Mouse (Mus musculus): Measurements from ENCODE around the gene Abcf1. TPM values are rescaled to one million over a fixed set of nuclear protein-coding genes. Genes with fewer than 3 reads are reported as not detected.
A peak's percentile ranks its signal among the peaks of the same experiment; 100 is the strongest.

Abcf1 gene
- polyA plus RNA-seq, 1 experiment from 2014 or later = 103 TPM

DNA sequence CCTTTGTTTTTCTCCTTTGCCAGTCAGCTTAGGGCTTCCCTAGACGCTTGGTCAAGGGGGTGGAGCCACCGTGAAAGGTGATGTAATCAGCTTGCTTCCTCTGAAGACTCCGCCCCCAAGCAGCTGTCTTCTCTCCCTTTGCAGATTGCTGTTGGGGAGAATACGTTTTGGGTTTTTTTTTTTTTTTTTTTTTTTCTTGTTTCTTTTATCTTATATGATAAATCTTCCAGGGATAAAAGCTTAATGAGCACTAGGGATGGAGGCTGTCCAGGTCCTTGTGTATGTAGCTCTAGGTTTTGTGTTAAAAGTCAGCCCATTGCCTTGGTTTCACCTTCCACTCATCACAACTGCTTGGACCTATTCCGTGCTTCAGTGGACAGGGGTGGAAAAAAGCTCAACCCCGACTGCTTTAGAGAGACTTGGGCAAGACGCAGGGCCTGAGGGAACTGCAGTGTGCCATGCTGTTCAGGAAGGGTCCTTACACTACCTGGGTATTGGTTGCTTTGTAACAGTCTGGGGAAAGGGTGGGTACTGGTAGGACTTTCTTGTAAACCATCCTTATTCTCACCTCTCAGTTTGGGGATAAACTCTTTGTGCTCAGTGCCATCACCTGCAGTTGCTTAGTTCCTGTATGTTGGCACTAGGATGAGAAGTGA is 50.4 kb downstream of the Abcf1 start:
- Histone ChIP-seq H3K27me3 (ENCODE audit: control insufficient read depth, insufficient read depth, low read length) (no peaks in the 10 kb centered on the region), H3K4me1 (ENCODE audit: control insufficient read depth, insufficient read depth, low read length) (peaks cover 12% of the 10 kb centered on the region), H3K27ac (ENCODE audit: low read depth, low read length) (peak overlapping the region; percentile 97), H3K9ac (ENCODE audit: low read length) (peak overlapping the region; percentile 98), H3K36me3 (ENCODE audit: control insufficient read depth, insufficient read depth, low read length) (peaks cover 8% of the 10 kb centered on the region), H3K4me2 (ENCODE audit: low read depth) (peak overlapping the region; percentile 92), H3K4me3 (ENCODE audit: low read depth, low read length) (peak overlapping the region; percentile 82), H3K9me3 (ENCODE audit: control insufficient read depth, low read length) (no peaks in the 10 kb centered on the region; the same call in 1 of the 2 replicates)
- ATAC-seq (ENCODE audit: insufficient read depth, low FRiP score, low TSS enrichment) (peak; percentile 36), DNase-seq (ENCODE audit: low spot score) (peak; percentile 92)
- 18% methylated on average over 7 of the region's 7 CpGs for WGBS

DNA sequence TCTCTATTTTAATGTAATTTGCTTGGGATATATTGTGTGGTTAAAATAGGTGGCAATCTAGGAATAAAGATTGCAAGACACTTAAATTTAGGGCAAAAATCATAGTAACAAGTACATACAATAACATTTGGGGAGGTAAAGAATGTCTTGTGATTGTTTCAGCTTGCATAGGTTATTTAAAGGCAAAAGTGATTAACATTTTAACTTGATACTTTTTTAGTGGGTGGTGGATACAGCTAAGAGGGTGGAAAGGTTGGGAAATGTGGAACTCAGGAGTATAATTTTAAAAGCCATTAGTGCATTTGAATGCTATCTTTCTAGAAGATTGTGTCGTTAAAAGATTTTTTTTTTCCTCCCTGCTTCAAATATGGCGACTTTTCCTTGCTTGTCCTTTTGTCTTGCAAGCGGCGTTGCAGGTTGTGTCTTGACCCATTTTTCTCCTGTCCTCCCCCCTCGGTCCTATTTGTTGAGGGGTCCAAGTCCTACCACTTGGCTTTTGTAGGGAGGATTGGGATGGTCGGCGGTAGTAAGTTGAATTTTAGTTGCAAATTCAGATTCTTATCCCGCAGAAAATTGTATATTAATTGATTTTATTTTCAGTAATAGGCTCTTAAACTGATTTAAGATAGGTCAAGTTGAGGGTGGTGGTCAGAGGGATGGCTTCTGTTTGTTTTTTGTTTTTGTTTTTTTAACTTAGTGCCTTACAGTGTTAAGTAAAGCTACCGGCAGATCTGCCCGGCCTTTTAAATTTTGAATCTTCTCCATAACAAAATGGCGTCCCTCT is 51.1 kb downstream of the Abcf1 start:
- ATAC-seq (ENCODE audit: insufficient read depth, low FRiP score, low TSS enrichment) = no peak
- H3K36me3 ChIP-seq (ENCODE audit: control insufficient read depth, insufficient read depth, low read length) = 0 out of 2 replicates have a peak, but pooled peaks cover 2% of the 10 kb centered on the region

DNA sequence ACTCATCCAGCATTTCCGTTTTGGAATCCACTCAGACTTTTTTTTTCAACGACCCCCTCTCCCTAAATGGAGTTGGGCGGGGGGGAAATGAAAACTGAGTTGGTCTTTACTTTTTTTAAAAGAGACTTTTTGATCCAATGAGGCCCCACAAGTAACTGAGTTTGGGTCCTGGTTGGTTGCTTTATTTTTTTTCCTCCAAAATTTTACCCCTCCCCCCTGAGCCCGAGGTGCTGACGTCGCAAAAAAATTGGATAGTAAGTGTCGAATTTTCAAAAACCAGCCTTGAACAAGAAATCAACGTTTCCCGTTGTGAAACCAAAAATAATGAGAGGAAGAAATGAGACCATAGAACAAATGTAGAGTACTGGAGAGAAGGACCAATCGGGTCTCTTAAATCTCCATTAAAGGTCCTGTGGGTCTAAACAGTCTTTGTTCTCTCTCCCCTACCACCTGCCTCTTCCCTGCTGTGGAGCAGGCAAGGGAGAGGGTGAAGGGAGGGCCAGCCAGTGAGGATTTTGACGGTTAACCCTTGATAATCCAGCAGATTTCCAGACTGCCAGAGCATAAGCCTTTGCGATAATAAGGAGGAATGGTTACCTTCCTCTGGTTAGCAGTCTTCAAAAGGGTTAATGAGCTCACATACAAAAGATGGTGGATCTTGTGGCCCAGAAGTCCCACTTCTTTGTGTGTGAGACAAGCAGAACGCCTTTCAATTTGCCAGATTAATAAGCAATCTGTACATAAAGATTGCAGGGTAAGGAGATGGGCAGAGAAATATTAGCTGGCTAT is 51.9 kb downstream of the Abcf1 start:
- Histone ChIP-seq H3K9ac (ENCODE audit: low read length) (peak overlapping the region; percentile 98), H3K4me2 (ENCODE audit: low read depth) (peak overlapping the region; percentile 92), H3K4me1 (ENCODE audit: control insufficient read depth, insufficient read depth, low read length) (peaks cover 12% of the 10 kb centered on the region), H3K27ac (ENCODE audit: low read depth, low read length) (peak overlapping the region; percentile 97), H3K9me3 (ENCODE audit: control insufficient read depth, low read length) (no peaks in the 10 kb centered on the region), H3K27me3 (ENCODE audit: control insufficient read depth, insufficient read depth, low read length) (no peaks in the 10 kb centered on the region), H3K4me3 (ENCODE audit: low read depth, low read length) (peak overlapping the region; percentile 82), H3K36me3 (ENCODE audit: control insufficient read depth, insufficient read depth, low read length) (no peaks in the 10 kb centered on the region; the same call in 1 of the 2 replicates)
- ATAC-seq (ENCODE audit: insufficient read depth, low FRiP score, low TSS enrichment) (0 out of 2 replicates have a peak, but pooled peaks have one; percentile 9), DNase-seq (ENCODE audit: low spot score) (peak; percentile 78)
- WGBS = under 1% methylated on average over 13 of the region's 13 CpGs

More for the DNA sequence above, 51.1 kb downstream of the Abcf1 start:
- WGBS = 0% methylated on average over 11 of the region's 11 CpGs
- H3K9ac ChIP-seq (ENCODE audit: low read length) = peak overlapping the region; percentile 98
- no peaks in the 10 kb centered on the region for H3K27me3 ChIP-seq (ENCODE audit: control insufficient read depth, insufficient read depth, low read length)
- DNase-seq (ENCODE audit: low spot score) = peak; percentile 70
- H3K4me3 ChIP-seq (ENCODE audit: low read depth, low read length) = peak overlapping the region; percentile 82
- H3K27ac ChIP-seq (ENCODE audit: low read depth, low read length) = peak overlapping the region; percentile 97
- peak overlapping the region; percentile 92 for H3K4me2 ChIP-seq (ENCODE audit: low read depth)
- no peaks in the 10 kb centered on the region for H3K9me3 ChIP-seq (ENCODE audit: control insufficient read depth, low read length)
- H3K4me1 ChIP-seq (ENCODE audit: control insufficient read depth, insufficient read depth, low read length) = peaks cover 12% of the 10 kb centered on the region

DNA sequence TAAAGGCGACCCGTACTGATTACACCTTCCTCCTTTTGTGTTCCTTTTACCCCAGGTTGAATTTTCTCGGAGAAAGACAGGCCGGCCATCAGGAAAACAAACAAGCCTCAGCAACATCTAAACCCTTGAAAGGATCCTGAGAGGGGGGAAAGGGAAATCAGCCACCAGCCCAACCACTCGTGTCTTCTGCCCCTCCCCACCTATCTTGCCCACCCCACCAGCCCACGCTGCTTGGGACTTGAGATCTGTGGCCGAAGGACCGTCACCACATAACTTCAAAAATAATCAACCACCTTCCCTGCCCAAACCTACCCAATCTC is 52.5 kb downstream of the Abcf1 start:
- Histone ChIP-seq H3K4me3 (ENCODE audit: low read depth, low read length) (peak overlapping the region; percentile 82), H3K27me3 (ENCODE audit: control insufficient read depth, insufficient read depth, low read length) (no peaks in the 10 kb centered on the region), H3K9me3 (ENCODE audit: control insufficient read depth, low read length) (no peaks in the 10 kb centered on the region), H3K27ac (ENCODE audit: low read depth, low read length) (peak overlapping the region; percentile 97), H3K36me3 (ENCODE audit: control insufficient read depth, insufficient read depth, low read length) (no peaks in the 10 kb centered on the region; the same call in 1 of the 2 replicates), H3K4me1 (ENCODE audit: control insufficient read depth, insufficient read depth, low read length) (peaks cover 12% of the 10 kb centered on the region), H3K9ac (ENCODE audit: low read length) (peak overlapping the region; percentile 98), H3K4me2 (ENCODE audit: low read depth) (peak overlapping the region; percentile 92)
- under 1% methylated on average over 8 of the region's 8 CpGs for WGBS
- ATAC-seq (ENCODE audit: insufficient read depth, low FRiP score, low TSS enrichment) = no peak
- DNase-seq (ENCODE audit: low spot score) = no peak

DNA sequence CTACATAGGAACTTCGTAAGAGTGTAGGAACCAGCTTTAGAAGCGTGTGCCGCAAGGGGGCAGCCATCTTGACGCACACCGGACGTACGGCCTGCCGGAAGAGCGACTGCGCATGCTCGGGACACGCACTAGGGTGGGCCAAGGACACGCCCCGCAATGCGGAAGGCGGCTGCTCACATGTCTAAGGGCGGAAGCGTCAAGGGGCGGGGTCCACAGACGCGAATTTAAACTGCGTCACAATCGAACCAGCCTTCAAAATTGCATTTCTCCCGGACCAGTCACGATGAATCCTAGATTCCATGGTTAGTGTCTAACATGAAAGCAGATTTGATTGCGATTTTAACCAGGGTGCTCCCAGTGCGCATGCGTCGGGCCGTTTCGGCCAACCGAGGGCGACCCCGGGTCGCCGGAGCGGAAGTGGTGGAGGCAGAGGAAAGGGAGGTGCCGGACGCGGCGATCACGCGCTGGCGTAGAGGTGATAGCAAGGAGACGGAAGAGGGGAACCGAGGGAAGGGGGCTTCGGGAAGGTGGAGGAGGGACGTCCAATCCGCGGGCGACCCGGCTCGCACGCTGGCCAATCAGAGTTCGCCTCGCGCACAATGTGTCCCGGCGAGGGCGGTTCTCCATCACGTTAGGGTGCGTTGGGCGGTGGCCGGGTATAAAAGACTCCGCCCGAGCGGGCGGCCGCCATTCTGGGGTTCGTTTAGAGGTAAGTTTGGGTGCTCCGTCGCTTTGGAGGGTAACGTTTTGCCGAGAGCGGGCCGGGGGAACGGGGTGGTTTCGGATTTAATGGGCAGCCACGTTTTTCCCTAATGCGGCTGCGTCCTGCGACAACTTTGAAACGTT is 53.0 kb downstream of the Abcf1 start, which contains the start of the genes Mrps18b and Ppp1r10:
Mrps18b (minus strand) TSS at position 93 of the 846 bp plus-strand sequence.
Ppp1r10 (plus strand) TSS at position 138 of the 846 bp plus-strand sequence.
- peak; percentile 92 for ATAC-seq (ENCODE audit: insufficient read depth, low FRiP score, low TSS enrichment)
- peak; percentile 99 for DNase-seq (ENCODE audit: low spot score)
- Histone ChIP-seq H3K9ac (ENCODE audit: low read length) (peak within 1 kb of the TSS; percentile 98), H3K4me3 (ENCODE audit: low read depth, low read length) (peak within 1 kb of the TSS; percentile 82), H3K27me3 (ENCODE audit: control insufficient read depth, insufficient read depth, low read length) (no peaks in the 10 kb centered on the region), H3K36me3 (ENCODE audit: control insufficient read depth, insufficient read depth, low read length) (no peaks in the 10 kb centered on the region; the same call in 1 of the 2 replicates), H3K4me2 (ENCODE audit: low read depth) (peak within 1 kb of the TSS; percentile 92), H3K27ac (ENCODE audit: low read depth, low read length) (peak within 1 kb of the TSS; percentile 97), H3K9me3 (ENCODE audit: control insufficient read depth, low read length) (no peaks in the 10 kb centered on the region), H3K4me1 (ENCODE audit: control insufficient read depth, insufficient read depth, low read length) (peaks cover 12% of the 10 kb centered on the region)
- under 1% methylated on average over 82 of the region's 83 CpGs for WGBS

DNA sequence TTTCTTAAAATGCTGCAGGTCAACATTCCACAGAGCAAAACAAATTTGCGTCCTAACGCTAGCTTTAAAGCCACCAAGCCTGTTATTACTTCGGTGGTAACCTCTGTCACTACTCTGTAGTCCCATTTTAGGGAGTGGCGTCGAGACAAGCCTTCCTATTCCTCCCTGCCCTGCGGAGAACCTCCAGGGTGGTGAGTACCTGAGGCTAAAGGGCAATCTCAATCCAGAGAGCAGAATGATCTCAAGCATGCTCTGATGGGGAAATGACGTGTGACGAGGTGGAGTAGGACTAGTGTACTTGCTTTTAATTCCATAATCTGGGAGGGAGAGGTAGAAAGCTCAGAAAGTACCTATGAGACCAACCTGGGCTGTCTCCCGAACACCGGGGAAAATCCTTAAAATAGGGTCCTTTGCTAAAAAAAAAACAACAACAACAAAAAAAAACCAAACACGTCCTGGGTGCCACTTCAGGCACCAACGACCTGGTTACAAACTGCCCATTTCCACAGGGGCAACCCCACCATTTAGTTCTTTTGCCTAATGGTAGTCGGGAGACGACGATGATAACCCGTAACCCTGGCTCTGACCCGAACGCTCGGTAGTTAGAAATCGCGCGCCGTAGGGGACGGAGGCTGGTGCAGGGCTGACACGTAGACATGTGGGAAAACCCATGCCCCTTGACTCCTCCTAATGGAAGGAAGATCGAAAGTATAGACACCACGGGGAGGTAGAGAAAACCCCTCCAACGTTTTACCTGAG is 53.8 kb downstream of the Abcf1 start:
- Histone ChIP-seq H3K4me2 (ENCODE audit: low read depth) (peak overlapping the region; percentile 92), H3K36me3 (ENCODE audit: control insufficient read depth, insufficient read depth, low read length) (no peaks in the 10 kb centered on the region; the same call in 1 of the 2 replicates), H3K9me3 (ENCODE audit: control insufficient read depth, low read length) (no peaks in the 10 kb centered on the region), H3K4me3 (ENCODE audit: low read depth, low read length) (peak overlapping the region; percentile 82), H3K27ac (ENCODE audit: low read depth, low read length) (peak overlapping the region; percentile 97), H3K9ac (ENCODE audit: low read length) (peak overlapping the region; percentile 98), H3K4me1 (ENCODE audit: control insufficient read depth, insufficient read depth, low read length) (peaks cover 12% of the 10 kb centered on the region), H3K27me3 (ENCODE audit: control insufficient read depth, insufficient read depth, low read length) (no peaks in the 10 kb centered on the region)
- peak; percentile 8 for ATAC-seq (ENCODE audit: insufficient read depth, low FRiP score, low TSS enrichment)
- no peak for DNase-seq (ENCODE audit: low spot score)
- WGBS = 3% methylated on average over 28 of the region's 28 CpGs

DNA sequence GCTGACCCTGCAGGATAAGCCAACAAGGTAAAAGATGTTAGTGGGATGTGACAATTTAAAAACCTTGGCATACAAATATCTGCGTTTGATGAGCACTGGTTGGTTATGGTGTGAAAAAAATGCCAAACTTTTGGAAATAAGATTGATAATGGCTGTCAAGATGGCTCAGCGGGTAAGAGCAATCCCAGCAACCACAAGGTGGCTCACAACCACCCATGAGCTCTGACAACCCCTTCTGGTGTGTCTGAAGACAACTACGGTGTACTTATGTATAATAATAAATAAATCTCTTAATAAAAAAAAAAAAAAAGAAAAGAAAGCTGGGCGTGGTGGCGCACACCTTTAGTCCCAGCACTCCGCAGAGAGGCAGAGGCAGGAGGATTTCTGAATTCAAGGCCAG is 54.6 kb downstream of the Abcf1 start:
- Histone ChIP-seq H3K27me3 (ENCODE audit: control insufficient read depth, insufficient read depth, low read length) (no peaks in the 10 kb centered on the region), H3K4me2 (ENCODE audit: low read depth) (peak overlapping the region; percentile 92), H3K27ac (ENCODE audit: low read depth, low read length) (no peak overlapping the region), H3K9me3 (ENCODE audit: control insufficient read depth, low read length) (no peaks in the 10 kb centered on the region), H3K4me1 (ENCODE audit: control insufficient read depth, insufficient read depth, low read length) (peaks cover 7% of the 10 kb centered on the region), H3K9ac (ENCODE audit: low read length) (no peak overlapping the region), H3K4me3 (ENCODE audit: low read depth, low read length) (no peak overlapping the region; the same call in 1 of the 2 replicates), H3K36me3 (ENCODE audit: control insufficient read depth, insufficient read depth, low read length) (no peaks in the 10 kb centered on the region; the same call in 1 of the 2 replicates)
- DNase-seq (ENCODE audit: low spot score) = no peak
- ATAC-seq (ENCODE audit: insufficient read depth, low FRiP score, low TSS enrichment) = no peak
- 86% methylated on average over 6 of the region's 6 CpGs for WGBS

Measured in neural tube, embryonic 11.5 days (tissue).